Mouse (Mus musculus) thymus, postnatal 36 days (tissue): Measurements from ENCODE around the gene Prkch.

Experiments
- DNase-seq, 2 experiments: peaks; one replicate each; pipeline ENCODE4 v3.0.0; 2022; ENCODE audit warnings: mixed read lengths in 2 of 2

Gene Prkch

DNA sequence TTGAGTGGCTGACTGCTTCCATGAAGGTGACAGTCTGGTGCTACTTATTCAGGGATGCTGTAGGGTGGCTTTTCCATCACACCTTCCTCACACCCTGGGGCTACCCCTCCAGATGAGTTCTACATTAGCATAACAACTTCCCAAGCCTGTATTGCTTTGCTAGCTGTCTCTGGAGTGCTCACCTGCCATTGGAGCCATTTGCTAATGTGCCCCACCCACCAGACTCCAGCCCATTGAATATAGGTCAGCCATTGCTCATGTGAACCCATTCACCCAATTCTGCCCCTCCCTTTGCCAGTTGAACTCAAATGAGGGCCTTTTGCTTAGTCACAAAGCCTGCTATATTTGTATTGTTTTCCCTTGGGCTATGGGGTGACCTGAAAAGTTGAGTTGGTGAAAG, 135.2 kb downstream of the Prkch start:
- no peak for DNase-seq

DNA sequence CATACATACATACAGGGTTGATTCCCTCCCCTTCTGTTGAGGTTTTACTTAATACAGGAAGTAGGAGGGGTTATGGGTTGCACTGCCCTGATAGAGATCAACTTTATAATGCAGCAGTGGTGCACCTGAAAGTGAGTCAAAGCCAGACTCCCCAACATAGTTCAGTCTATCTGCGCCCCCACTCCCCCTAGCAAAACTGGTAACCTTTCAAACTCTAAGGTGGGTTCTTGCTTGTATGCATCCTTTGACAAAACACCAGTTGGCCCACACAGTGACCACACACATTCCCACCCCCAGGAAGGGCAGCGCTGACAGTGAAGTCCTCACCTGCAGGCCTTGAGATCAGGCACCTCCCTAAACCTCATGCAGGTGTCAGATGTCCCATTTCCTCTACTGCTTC, 135.9 kb downstream of the Prkch start:
- peak; percentile 40 to 54 for DNase-seq

DNA sequence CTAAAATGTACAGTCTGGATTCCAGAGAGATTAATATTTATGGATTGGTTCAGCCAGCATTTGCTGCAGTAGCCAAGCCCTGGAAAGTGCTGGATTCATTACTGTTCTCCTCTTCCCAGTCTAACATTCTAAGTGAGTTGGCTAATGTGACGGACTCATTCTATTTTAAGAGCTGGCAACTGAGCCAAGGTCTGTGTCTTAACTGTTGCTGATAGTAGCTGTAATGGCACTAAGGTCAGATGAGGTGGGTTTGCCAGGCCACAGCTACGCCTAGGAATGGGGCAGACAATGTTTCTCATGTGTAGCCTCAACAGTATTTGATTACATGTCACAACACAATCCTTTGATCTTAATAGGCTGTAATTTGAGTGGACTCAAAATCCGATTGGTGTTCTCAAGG, 137.5 kb downstream of the Prkch start:
- no peak for DNase-seq

DNA sequence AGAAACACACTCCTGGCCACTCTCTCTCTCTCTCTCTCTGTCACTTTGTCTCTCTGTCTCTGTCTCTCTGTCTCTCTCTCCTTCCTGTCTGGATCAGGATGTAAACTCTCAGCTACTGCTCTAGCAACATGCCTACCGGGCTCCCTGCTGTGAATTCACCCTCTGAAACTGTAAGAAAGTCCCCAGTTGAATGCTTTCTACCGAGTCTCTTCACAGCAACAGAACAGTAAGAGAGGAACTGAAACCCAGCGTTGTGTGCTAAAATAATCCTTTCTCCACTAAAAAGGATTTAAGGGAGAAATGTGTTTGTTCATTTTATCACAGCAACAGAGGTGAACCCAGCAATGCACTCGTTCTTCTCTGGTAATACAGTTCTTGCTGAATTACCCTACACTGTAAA, 138.5 kb downstream of the Prkch start:
- DNase-seq: no peak

DNA sequence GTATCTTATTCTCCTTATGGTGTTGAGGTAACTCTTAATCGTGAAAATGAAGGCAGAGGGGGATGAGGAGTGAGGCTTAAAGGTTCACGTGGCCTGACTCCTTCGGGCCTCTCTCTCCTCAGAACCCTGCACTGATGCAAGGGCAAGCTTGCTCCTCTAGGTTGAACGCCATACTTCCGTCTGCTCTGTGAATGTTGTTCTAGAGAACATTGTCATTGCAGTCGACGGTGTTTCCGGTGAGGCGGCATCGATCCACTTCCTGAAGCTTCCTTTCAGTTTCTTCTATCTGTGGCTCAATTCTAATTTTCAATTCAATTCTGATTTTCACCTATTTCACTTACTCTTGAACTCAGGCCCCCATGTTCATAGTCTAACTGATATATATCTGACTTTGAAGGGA, 139.3 kb downstream of the Prkch start:
- DNase-seq: no peak

DNA sequence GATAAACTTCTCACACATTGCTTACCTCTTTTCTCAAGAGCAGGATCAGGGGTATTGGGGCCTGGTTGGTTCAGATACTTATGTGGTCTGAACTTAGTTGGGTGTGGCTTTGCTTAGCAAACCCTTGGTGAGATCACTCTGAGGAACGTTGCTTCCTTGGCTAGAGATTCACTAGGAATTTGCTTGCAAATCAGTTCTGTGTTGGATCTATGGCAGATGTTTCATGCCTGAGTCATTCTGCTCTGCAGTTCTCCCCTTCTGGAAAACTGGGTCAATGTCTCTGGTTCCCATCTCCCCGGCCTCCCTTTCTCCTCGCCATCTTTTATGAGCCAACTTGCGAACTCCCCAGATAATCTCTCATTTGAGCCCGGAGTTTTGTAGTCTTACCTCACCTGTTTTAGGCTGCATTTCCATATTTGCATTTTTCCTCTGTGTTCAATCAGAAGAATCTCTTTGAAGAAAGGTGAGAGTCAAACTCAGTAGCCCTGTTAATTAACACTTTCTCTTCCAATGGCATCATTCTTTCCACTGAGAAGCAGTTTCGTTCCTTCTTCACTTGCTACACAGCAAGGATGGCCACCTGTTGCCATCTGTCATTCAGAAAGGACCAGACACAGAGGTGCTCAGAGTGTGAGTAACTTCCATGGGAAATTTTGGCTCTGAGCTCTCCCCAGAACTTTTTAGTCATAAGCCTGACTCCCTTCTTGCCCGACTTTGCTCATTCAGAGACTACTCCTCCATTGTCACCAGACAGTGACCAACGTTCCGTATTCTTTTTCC, 141.4 kb downstream of the Prkch start:
- DNase-seq: no peak

DNA sequence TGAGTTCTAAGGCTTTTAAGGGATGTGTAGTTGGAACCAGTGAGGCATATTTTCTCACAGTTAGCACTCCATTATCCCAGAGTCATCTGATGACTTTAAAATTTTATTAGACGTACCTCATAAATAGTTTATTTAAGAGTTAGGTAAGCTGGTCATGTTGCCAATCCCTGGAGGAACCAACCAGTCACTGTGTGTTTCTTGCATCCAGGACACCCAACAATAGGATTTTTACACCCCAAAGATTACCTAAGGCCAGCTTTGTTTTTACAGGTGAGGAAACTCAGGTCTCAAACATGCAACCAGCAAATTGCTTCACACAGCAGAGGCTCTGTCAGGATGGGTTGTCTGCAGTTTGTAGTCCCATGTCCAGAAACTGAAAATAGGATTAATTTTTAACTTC, 142.4 kb downstream of the Prkch start:
- DNase-seq: no peak

DNA sequence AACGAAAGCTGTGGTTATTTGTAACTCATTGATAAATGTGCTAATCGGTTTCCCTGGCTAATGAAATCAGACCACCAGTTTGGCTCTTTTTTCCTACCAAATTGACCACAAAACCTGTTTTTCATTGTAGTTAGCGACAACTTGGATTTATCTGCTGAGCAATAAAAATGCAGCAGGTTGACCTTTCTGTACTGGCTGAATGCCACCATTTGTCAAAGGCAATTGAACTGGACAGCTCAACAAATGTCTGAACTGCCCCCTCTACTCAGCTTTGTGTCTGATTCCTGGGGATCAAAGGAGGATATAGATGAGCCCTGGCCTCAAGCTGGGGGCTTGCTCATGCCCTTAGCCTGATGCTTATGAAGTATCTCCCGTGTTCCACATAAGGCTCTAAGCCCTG, 146.0 kb downstream of the Prkch start:
- DNase-seq: no peak

DNA sequence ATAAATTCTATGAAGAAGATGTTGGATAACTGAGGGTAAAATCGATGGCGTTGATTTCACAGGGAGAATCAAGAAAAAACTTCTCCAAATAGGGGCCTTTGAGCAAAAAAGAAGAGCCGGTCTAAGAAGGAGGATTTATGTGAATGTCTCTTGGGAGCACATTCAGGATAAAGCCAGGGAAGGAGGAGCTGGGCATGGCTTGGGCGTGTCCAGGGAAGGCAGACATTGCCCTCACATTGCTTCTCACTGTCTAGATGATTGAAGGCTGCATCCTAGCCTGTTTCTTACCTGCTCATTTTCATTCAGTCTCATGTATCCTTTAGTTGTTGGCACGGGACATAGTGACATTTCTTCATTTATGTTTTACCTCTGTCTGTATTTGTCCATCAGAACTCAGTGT, 146.5 kb downstream of the Prkch start:
- no peak for DNase-seq

DNA sequence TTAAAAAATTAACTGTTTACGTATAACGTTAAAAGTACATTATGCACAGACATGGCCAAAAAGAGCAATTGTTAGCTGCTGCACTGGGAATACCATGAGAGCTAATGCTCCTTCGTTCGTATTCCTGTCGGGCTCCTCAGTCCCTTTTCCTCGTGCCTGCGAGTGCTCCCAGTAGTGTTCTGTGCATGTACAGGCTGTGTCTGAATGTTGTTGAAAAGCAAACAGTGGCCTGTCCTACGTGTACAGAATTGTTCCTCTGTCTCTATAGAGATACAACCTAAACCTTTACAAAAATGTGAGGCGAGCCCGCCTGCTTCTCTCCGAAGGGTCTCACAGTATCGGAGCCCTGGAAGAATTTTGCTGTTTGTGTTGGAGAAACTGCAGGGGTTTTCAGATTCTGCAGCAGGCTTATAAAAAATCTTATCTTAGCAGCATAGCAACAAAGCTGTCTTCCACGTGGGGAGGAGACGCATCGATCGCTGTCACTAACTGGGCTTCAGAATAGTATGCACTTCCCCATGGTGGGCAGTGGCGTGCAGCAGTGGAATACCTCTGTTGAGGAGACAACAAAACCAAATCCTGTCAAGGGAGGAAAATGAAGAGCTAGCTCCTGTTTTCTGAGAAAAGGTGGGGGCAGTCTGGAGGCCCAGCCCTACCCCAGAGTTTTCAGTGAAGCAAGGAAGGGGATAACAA, 147.4 kb downstream of the Prkch start:
- DNase-seq: no peak

DNA sequence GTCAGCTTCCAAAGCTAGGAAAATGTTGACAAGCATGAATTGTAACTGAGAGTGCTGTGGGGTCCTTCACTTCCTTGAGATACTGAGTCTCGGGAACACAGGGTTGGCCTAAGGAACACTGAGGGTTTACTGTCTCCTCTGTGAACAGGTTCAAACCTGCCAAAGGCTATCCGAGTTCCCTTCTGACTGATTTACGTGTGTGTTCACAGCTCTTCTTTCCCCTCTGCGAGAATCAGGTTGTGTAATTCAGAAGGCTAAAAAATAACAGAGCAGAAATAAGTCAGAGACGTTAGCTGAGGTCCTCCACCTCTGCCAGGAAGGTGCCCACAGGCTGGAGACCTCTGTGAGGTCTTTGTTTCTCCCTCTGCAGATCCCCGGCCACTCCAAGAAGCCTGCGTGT, 148.3 kb downstream of the Prkch start:
- DNase-seq: no peak

DNA sequence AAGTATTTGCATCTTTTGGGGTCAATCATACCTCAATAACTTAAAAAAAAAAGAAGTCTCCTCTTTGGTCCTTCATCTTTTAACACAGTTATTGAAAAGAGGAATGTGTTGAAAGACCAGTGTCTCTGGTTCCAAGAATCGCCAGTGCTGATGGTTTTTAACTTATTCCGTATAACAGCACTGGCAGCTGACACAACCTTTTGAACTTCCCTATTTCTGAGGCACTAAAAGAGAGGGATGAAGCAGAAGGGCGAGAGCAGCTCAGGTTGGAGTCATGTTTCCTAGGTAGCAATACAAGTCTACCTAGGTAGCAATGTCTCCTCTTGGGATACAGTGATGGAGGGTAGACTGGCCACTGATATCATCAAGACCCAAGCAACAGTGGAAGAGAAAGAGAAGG, 152.3 kb downstream of the Prkch start:
- DNase-seq: no peak

DNA sequence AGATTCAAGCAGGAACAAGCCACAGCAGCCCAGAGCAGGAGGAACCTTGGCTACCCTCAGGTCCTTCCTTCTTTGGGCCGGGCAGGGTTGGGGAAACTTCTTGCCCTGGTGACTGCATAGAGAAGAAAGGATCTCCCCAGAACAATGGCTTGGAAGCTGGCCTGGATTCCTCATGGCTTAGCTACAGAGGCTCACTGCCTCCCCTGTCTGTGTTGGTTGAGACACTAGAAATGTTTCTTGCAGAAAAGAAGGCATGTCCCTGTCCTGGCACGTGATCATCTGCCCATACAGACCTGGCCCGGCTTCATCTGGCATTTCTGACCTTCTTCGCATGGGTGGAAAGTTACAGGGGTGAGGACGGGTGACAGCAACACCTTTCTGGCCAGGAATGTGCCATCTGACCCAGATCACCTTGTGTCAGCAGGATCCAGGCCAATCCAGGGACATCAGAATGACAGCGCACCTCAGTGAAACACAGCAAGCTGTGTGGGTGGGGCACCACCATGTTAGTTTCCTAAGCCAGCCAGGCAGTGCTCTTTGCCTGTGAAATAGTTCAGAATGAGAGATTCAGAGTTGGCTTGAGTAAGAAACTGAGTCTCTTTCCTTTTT, 155.1 kb downstream of the Prkch start:
- DNase-seq: no peak

DNA sequence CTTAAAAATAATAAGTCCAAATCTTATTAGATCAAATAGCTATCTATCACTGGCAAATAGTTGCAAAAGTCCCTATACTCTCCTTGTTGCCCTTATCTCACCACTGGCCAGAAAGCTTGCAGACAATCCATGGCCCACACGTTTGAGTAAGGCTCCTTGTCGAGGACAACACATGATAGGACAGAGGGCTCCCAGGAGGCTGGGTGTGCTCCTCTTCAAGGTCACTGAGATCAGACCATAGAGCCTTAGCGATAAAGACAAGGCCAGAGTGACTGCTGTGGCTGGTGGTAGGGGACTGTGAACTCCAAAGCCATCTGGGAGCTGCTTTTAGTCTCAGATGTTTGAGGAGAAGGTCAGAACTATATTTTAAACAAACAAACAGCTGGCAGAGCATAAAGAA, 158.0 kb downstream of the Prkch start:
- DNase-seq: no peak

DNA sequence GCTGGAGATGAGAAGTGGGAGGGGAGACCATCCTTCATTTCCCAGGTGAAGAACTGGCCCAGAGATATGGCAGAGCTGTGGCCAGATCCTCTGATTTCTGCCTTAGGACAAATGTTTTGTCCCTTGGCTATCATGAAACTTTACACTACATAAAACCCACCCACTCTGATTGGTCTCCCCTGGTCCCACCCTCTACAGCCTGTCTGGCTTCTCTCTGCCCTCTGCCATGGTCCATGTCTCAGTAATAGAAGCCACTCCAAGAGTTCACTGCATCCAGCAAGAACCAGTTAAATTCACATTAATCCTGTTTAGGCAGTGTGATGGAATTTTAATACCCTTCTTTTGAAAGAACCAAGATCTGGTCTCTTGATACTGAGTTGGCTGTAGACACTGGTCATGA, 158.5 kb downstream of the Prkch start:
- DNase-seq: no peak

DNA sequence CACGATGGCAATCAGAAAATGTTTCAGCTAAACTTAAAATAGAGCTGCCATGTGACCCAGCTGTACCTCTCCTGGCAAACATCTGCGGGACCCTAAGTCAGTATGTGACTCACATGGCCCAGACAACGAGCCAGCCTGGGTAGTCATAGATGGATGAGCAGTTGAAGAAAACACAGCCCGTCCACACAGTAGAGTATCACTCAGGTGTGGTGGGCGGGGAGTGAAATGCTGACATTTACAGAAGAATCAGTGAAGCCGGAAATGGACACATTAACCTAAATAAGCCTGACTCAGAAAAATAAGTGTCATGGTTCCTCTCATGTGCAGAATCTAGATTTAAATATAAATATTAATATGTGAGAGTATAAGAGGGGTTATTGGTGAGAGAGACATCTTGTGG, 161.5 kb downstream of the Prkch start:
- DNase-seq: no peak

DNA sequence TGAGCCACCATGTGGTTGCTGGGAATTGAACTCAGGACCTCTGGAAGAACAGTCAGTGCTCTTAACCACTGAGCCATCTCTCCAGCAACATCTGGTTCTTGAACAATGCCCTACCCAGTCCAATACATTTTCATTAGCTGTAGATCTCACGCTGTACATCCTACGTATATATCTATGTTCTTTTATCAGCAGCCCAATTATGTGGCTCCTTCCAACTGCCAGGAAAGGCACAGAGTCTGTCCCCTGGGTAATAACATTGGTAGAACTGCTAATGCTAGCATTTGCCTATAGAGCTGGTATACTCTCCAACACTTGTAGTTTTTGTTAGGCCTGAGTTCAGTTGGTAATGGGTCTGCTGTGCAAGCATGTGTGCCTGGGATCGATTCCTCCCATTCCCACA, 163.8 kb downstream of the Prkch start:
- DNase-seq: no peak

DNA sequence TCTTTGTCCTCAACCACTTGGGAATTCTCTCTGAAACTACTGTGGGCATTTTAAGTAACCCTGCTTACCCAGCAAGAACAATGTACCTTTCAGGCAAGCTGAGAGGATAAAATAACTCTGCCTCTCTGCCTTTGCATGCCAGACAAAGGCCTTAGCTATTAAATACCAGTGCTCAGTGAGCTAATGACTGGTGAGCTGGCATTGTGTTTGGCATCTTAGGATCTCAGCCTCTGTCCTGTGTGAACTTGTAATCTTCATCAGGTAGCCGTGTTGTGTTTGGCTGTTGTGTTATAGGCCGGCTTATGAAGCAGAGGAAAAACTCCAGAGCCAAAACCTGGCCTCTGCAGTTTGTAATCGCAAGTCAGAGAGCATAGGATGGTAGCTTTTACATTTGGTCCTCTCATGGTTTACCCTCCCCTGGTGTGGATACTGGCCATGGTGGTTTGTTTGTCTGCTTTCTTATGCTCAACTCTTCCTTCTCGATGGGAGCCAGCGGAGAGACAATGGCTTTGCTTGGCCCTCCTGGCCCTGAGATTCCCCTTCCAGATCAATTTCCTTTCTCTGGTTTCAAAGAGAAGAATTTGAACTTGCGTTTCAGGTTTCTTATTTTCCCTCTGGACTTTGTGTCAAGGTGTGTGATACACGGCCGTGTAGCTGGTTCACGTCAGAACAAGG, 170.0 kb downstream of the Prkch start:
- no peak for DNase-seq

DNA sequence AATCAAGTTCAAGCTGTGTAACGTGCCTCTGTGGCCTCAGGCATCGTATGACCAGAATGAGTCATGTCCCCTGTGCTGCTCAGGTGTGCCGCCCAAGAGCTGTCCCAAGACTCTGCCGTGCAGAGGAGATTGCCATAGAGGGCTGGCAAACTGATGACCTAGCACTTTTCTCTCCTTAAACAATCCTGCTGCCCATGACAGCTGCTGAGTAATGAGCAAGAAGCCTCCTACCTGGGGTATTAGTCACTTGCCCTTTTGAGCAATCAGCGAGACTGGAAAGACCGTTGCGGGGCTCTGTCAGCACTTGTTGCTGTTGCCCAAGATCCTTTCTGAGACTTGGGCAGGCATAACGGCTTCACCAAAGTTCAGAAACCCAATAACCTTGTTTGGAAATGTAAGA, 171.1 kb downstream of the Prkch start:
- no peak for DNase-seq

DNA sequence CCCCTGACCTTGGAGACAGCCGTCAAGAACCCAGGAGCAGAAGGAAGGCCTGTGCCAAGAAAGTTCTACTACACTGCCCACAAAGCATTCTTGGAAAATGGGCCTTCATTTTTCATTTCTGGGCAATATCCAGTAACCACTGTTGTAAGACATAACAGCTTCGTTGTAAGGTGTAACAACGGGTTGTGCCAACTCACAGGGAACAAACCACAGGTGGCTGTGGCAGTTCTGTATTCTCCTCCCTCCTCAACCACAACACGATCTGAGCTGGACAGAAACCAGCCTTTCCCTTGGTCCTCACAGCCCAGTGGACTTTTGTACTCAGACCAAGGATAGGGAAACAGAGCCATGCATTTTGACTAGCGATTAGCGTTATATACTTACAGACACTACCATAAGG, 171.9 kb downstream of the Prkch start:
- no peak for DNase-seq

DNA sequence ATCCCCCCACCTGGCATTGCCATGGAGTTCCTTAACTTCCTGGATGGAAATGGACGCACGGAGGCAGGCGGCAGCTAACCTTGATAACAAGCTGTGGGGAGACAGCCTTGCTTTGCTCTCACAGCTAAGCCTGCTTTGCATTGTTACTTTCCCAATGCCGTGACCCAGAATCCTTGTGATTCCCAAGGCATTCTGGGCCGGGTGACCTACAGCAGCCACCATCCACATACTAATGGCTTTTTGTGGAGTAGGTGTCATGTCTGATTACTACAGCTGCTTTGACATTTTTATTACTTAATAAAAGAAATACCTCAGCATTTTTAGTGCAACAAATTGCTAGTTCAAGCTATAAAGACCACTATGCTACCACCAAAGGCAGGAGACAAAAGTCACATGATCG, 177.4 kb downstream of the Prkch start:
- DNase-seq: no peak

DNA sequence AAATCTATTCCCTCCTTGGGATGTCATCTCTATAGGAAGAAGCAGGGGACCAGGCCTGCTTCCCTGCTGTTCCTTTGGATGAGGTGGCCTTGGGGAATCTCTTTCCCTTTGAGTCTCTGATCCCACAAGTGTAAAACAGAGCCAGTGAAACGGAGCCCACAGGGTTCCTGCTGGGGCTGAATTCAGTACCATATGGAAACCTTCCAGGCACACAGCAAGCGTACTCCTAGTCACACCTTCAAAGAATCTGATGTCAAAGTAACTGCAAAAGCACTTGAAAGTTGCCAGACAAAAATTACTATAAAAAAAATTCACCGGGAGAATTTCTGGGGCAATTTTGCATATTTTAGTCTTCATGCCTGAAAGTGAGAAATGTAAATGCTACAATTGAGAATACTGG, 178.2 kb downstream of the Prkch start:
- no peak for DNase-seq

DNA sequence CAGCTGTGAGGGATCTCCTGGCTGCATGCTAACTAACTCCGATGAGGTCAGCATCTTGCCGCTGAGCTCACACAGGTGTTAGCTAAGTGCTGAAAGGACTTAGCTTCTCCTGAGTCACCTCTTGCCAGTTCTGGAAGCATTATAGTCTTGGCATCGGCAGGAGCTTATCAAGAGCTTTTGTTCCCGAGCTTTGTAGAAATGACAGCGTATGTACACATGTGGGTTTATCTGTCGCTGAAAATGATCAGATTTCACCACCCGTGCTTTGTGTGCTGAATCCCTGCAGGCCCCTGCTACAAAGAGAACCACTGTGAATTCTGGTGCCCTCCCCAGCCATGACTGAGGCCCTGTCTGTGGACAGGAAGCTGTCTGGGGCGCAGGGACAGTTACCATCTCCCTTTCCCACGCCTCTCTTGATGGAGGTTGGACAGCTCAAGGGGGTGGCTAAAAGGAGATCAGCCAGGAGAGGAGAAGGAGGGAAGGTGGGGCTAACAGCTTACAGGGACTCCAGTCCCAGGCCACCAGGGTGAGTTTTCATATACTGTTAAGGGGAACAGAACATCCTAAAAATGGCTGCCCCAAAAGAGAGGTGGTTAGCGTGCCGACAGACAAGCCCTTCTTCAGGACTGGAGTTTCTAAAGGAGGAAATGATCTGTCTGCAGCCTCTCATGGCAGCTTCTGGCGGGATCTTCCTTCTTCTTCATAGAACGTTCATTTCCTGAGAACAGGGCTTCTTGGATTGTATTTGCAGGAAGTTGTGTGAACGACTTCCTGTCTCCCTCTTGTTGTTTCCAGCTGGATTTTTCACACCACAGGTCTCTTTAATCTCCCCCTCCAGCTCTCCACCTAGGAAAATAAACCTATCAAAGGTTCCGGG, 180.3 kb downstream of the Prkch start:
- no peak for DNase-seq
